23 mouse cellular contexts compared by ENCODE assay signal in genomic region chr1:156961481-156962265, GRCm38 (mm10). TPM values are rescaled to one million over a fixed set of nuclear protein-coding genes. Genes with fewer than 3 reads are reported as not detected.
DNase-seq lines count a peak whose midpoint lies in the region; TF ChIP-seq lines count a peak whose summit lies in the region.
"Had no signal": no experiment of that assay in that cellular context is flagged by ENCODE, and none has a peak within 500 bp of the region (broad histone marks: within the 10 kb centered on the region; RNA-seq: fewer than 3 reads in every experiment).

No protein-coding gene starts in this region.

- no peaks in the 10 kb centered on the region for H3K27me3 ChIP-seq in heart, embryonic 10.5 days (ENCODE audit: insufficient read depth, poor library complexity, severe bottlenecking)
- H3K27me3 ChIP-seq in ES-Bruce4 (ENCODE audit: control insufficient read depth, insufficient read depth, low read length, poor library complexity, severe bottlenecking), result no peaks in the 10 kb centered on the region
- H3K27me3 ChIP-seq in embryonic facial prominence, embryonic 10.5 days (replicated peaks; ENCODE audit: low read depth, poor library complexity, severe bottlenecking), result no peaks in the 10 kb centered on the region
- H3K27me3 ChIP-seq: CH12.LX; embryonic facial prominence, embryonic 12.5 days; embryonic facial prominence, embryonic 15.5 days; hindbrain, embryonic 15.5 days had no signal

- no peak overlapping the region for H3K27ac ChIP-seq in heart, embryonic 10.5 days
- H3K27ac ChIP-seq in ES-Bruce4 (ENCODE audit: insufficient read depth, low read length), result peak overlapping the region; percentile 74
- H3K27ac ChIP-seq in ES-E14 (ENCODE audit: insufficient read depth, low read depth, low read length, poor library complexity, severe bottlenecking), result peak overlapping the region; percentile 75; the same call in 1 of the 2 replicates
- H3K27ac ChIP-seq in embryonic facial prominence, embryonic 10.5 days (replicated peaks), result 0 out of 2 replicates have a peak overlapping the region, but pooled peaks have one; percentile 24
- H3K27ac ChIP-seq: embryonic facial prominence, embryonic 12.5 days; embryonic facial prominence, embryonic 15.5 days; gastrocnemius, adult 2 months; heart, adult 2 months; hindbrain, embryonic 15.5 days had no signal

- TF ChIP-seq EP300 in ES-Bruce4 (IDR thresholded peaks at IDR 0.05; ENCODE audit: insufficient read depth, low read depth, low read length), result peak; percentile 69; the same call in 1 of the 2 replicates

- H3K9me3 ChIP-seq in heart, embryonic 10.5 days, result no peaks in the 10 kb centered on the region
- no peaks in the 10 kb centered on the region for H3K9me3 ChIP-seq in ES-Bruce4 (replicated peaks; ENCODE audit: control insufficient read depth, insufficient read depth, low read length, poor library complexity, severe bottlenecking)
- H3K9me3 ChIP-seq in ES-E14 (ENCODE audit: control insufficient read depth, insufficient read depth, low read depth, low read length), result no peaks in the 10 kb centered on the region
- no peaks in the 10 kb centered on the region for H3K9me3 ChIP-seq in embryonic facial prominence, embryonic 10.5 days
- H3K9me3 ChIP-seq: embryonic facial prominence, embryonic 12.5 days; embryonic facial prominence, embryonic 15.5 days; G1E; hindbrain, embryonic 15.5 days had no signal

- no peak overlapping the region for H3K4me3 ChIP-seq in heart, embryonic 10.5 days
- H3K4me3 ChIP-seq in ES-Bruce4 (ENCODE audit: low read depth, low read length), result no peak overlapping the region
- no peak overlapping the region for H3K4me3 ChIP-seq in ES-E14 (ENCODE audit: insufficient read depth in 1 of 2, low read depth in 1 of 2, low read length in 2 of 2, poor library complexity in 1 of 2, severe bottlenecking in 1 of 2)
- no peak overlapping the region for H3K4me3 ChIP-seq in embryonic facial prominence, embryonic 10.5 days
- H3K4me3 ChIP-seq: embryonic facial prominence, embryonic 12.5 days; embryonic facial prominence, embryonic 15.5 days; gastrocnemius, adult 2 months; heart, adult 2 months; hindbrain, embryonic 15.5 days had no signal

- peak; percentile 69 for DNase-seq in heart, embryonic 10.5 days (ENCODE audit: low spot score)
- no peak for DNase-seq in heart, postnatal 10 days
- DNase-seq in ES-E14 (ENCODE audit: low read depth, low spot score), result no peak
- no peak for DNase-seq in embryonic facial prominence, embryonic 10.5 days (ENCODE audit: low spot score)
- DNase-seq in adrenal gland, postnatal 25 days, result no peak
- DNase-seq in lung, postnatal 36 days, result no peak
- DNase-seq: adrenal gland, adult 8-10 months; adrenal gland, postnatal 36 days; B cell, adult 2 months; cerebellum, adult 18-20 months; cerebellum, adult 9-10 months; cerebellum, postnatal 14 days; forebrain, postnatal 0 days; gastrocnemius, adult 2 months; gastrocnemius, postnatal 14 days; heart, adult 2 months; heart, postnatal 36 days had no signal

- H3K36me3 ChIP-seq in heart, embryonic 10.5 days, result no peaks in the 10 kb centered on the region
- H3K36me3 ChIP-seq in ES-Bruce4 (ENCODE audit: control insufficient read depth, insufficient read depth, low read length, poor library complexity, severe bottlenecking), result no peaks in the 10 kb centered on the region
- no peaks in the 10 kb centered on the region for H3K36me3 ChIP-seq in ES-E14 (ENCODE audit: control insufficient read depth, insufficient read depth, low read length, poor library complexity, severe bottlenecking)
- no peaks in the 10 kb centered on the region for H3K36me3 ChIP-seq in embryonic facial prominence, embryonic 10.5 days (replicated peaks)
- H3K36me3 ChIP-seq: embryonic facial prominence, embryonic 12.5 days; embryonic facial prominence, embryonic 15.5 days; G1E; hindbrain, embryonic 15.5 days had no signal

- no peak for TF ChIP-seq CTCF in ES-Bruce4 (IDR thresholded peaks at IDR 0.05; ENCODE audit: low read depth, low read length)

- 48% methylated on average over 8 of the region's 8 CpGs for WGBS in heart, embryonic 10.5 days
- WGBS in embryonic facial prominence, embryonic 10.5 days, result 55% methylated on average over 8 of the region's 8 CpGs

- in situ Hi-C loops in ES-E14 (cut with MboI; ENCODE audit: low sequenced_read_pairs in 2 of 2, unreplicated experiment in 2 of 2), result no loop called here

- H3K9ac ChIP-seq in ES-Bruce4 (ENCODE audit: low read depth, poor library complexity, severe bottlenecking) (no peak overlapping the region), ES-E14 (ENCODE audit: insufficient read depth, low read depth, low read length, poor library complexity, severe bottlenecking) (no peak overlapping the region)
- H3K9ac ChIP-seq: embryonic facial prominence, embryonic 12.5 days; embryonic facial prominence, embryonic 15.5 days; forebrain, postnatal 0 days; hindbrain, embryonic 15.5 days had no signal

- peaks cover 30% of the 10 kb centered on the region for H3K4me1 ChIP-seq in heart, embryonic 10.5 days
- H3K4me1 ChIP-seq in ES-Bruce4 (ENCODE audit: control insufficient read depth, insufficient read depth, low read length), result peaks cover 13% of the 10 kb centered on the region
- H3K4me1 ChIP-seq in ES-E14 (ENCODE audit: control insufficient read depth in 2 of 2, insufficient read depth in 2 of 2, low read length in 2 of 2, poor library complexity in 1 of 2), result peaks cover 7 to 16% of the 10 kb centered on the region in 2 experiments; a peak in 3 of 4 replicates
- peaks cover 24% of the 10 kb centered on the region for H3K4me1 ChIP-seq in embryonic facial prominence, embryonic 10.5 days
- H3K4me1 ChIP-seq: hindbrain, embryonic 15.5 days had no signal

- intact Hi-C loops in heart, postnatal 10 days (cut with DNase I), result no loop called here

- TF ChIP-seq POLR2A in ES-Bruce4 (IDR thresholded peaks at IDR 0.05; ENCODE audit: insufficient read depth, low read length), result no peak

TF ChIP-seq in ES-E14, 5 proteins besides CTCF, POLR2A, EP300 and RAD21:
- TF ChIP-seq CHD2 (IDR thresholded peaks at IDR 0.05; ENCODE audit: low read depth, low read length), result no peak
- TF ChIP-seq ZC3H11A (IDR thresholded peaks at IDR 0.05; ENCODE audit: borderline replicate concordance, low read depth, low read length), result no peak
- TF ChIP-seq HCFC1 (IDR thresholded peaks at IDR 0.05; ENCODE audit: borderline replicate concordance, insufficient read depth, low read length), result no peak
- TF ChIP-seq ZNF384 (IDR thresholded peaks at IDR 0.05; ENCODE audit: low read depth, low read length), result no peak
- TF ChIP-seq MAFK (IDR thresholded peaks at IDR 0.05; ENCODE audit: insufficient read depth, low read depth, low read length), result no peak

RNA-seq across cellular contexts. Expression of gene Ralgps2, which starts 22.2 kb away (rescaled TPM):
- 49.6 and 55.2 TPM in 2 replicates for polyA plus RNA-seq in heart, embryonic 10.5 days (2016; fragmentation: Nextera tagmentation; extraction: Ambion mirVana)
- total RNA-seq in heart, postnatal 10 days (2021), result 10 to 100 TPM; 22.0 to 24.5 TPM
- 50.5 and 65.8 TPM in 2 replicates for polyA plus RNA-seq in ES-Bruce4 (2011; ENCODE audit: insufficient read depth, insufficient read length, low read depth, missing spikeins)
- 40.6 and 58.2 TPM in 2 replicates for total RNA-seq in ES-E14 (2012; rRNA removed)
- 84.0 and 90.1 TPM in 2 replicates for polyA plus RNA-seq in embryonic facial prominence, embryonic 10.5 days (2016; fragmentation: Nextera tagmentation; extraction: Ambion mirVana)
- total RNA-seq in adrenal gland, postnatal 25 days (2021), result 29.6 and 35.5 TPM in 2 replicates
